Mouse (Mus musculus): ENCODE data around the gene Wnt7a.

Wnt7a gene

GRCm38 (mm10) chr6:91389141-91389540 is 22.0 kb downstream of the Wnt7a start:
- DNase-seq (ENCODE audit: low read depth, low spot score): no peak

GRCm38 (mm10) chr6:91384415-91384814 is 26.7 kb downstream of the Wnt7a start:
- no peak for DNase-seq (ENCODE audit: low read depth, low spot score)

- peak; percentile 51 for DNase-seq (ENCODE audit: low read depth, low spot score)
Observed at GRCm38 (mm10) chr6:91383871-91384270, 27.3 kb downstream of the Wnt7a start.

GRCm38 (mm10) chr6:91383303-91383702 is 27.9 kb downstream of the Wnt7a start:
- DNase-seq (ENCODE audit: low read depth, low spot score): peak; percentile 75

- peak; percentile 44 for DNase-seq (ENCODE audit: low read depth, low spot score)
Observed at GRCm38 (mm10) chr6:91379871-91380270, 31.3 kb downstream of the Wnt7a start.

GRCm38 (mm10) chr6:91379266-91379665 is 31.9 kb downstream of the Wnt7a start:
- DNase-seq (ENCODE audit: low read depth, low spot score): no peak

- DNase-seq (ENCODE audit: low read depth, low spot score): no peak
Observed at GRCm38 (mm10) chr6:91372977-91373376, 38.2 kb downstream of the Wnt7a start.

GRCm38 (mm10) chr6:91372586-91372971 is 38.6 kb downstream of the Wnt7a start:
- DNase-seq (ENCODE audit: low read depth, low spot score): no peak

GRCm38 (mm10) chr6:91371912-91372585 is 39.1 kb downstream of the Wnt7a start:
- DNase-seq (ENCODE audit: low read depth, low spot score): peak; percentile 80

- no peak for DNase-seq (ENCODE audit: low read depth, low spot score)
Observed at GRCm38 (mm10) chr6:91366781-91367180, 44.4 kb downstream of the Wnt7a start.

GRCm38 (mm10) chr6:91365480-91365879 is 45.7 kb downstream of the Wnt7a start:
- DNase-seq (ENCODE audit: low read depth, low spot score): peak; percentile 63

GRCm38 (mm10) chr6:91362756-91363155 is 48.4 kb downstream of the Wnt7a start:
- DNase-seq (ENCODE audit: low read depth, low spot score): peak; percentile 84

GRCm38 (mm10) chr6:91360998-91361397 is 50.2 kb downstream of the Wnt7a start:
- DNase-seq (ENCODE audit: low read depth, low spot score): peak; percentile 63

- DNase-seq (ENCODE audit: low read depth, low spot score): no peak
Observed at GRCm38 (mm10) chr6:91360371-91360690, 50.8 kb downstream of the Wnt7a start.

GRCm38 (mm10) chr6:91359672-91360370 is 51.3 kb downstream of the Wnt7a start:
- DNase-seq (ENCODE audit: low read depth, low spot score): peak; percentile 99

GRCm38 (mm10) chr6:91358866-91359656 is 52.1 kb downstream of the Wnt7a start:
- peak; percentile 52 for DNase-seq (ENCODE audit: low read depth, low spot score)

- peak; percentile 57 for DNase-seq (ENCODE audit: low read depth, low spot score)
Observed at GRCm38 (mm10) chr6:91358394-91358793, 52.8 kb downstream of the Wnt7a start.

- no peak for DNase-seq (ENCODE audit: low read depth, low spot score)
Observed at GRCm38 (mm10) chr6:91357238-91357876, 53.8 kb downstream of the Wnt7a start.

GRCm38 (mm10) chr6:91349620-91350019 is 61.5 kb downstream of the Wnt7a start:
- peak; percentile 64 for DNase-seq (ENCODE audit: low read depth, low spot score)

GRCm38 (mm10) chr6:91347721-91348120 is 63.4 kb downstream of the Wnt7a start:
- peak; percentile 84 for DNase-seq (ENCODE audit: low read depth, low spot score)

GRCm38 (mm10) chr6:91346906-91347156 is 64.3 kb downstream of the Wnt7a start:
- DNase-seq (ENCODE audit: low read depth, low spot score): no peak
